Mouse (Mus musculus) urinary bladder, adult 18-20 months (tissue): ENCODE measurements around the gene Cwc27.
A peak's percentile ranks its signal among the peaks of the same experiment; 100 is the strongest.

ENCODE experiments used
- DNase-seq, 2 experiments: peaks; one replicate each; pipeline ENCODE4 v3.0.0; 2022; ENCODE audit warnings: low spot score in 2 of 2, mixed read lengths in 2 of 2

Cwc27 gene

DNA sequence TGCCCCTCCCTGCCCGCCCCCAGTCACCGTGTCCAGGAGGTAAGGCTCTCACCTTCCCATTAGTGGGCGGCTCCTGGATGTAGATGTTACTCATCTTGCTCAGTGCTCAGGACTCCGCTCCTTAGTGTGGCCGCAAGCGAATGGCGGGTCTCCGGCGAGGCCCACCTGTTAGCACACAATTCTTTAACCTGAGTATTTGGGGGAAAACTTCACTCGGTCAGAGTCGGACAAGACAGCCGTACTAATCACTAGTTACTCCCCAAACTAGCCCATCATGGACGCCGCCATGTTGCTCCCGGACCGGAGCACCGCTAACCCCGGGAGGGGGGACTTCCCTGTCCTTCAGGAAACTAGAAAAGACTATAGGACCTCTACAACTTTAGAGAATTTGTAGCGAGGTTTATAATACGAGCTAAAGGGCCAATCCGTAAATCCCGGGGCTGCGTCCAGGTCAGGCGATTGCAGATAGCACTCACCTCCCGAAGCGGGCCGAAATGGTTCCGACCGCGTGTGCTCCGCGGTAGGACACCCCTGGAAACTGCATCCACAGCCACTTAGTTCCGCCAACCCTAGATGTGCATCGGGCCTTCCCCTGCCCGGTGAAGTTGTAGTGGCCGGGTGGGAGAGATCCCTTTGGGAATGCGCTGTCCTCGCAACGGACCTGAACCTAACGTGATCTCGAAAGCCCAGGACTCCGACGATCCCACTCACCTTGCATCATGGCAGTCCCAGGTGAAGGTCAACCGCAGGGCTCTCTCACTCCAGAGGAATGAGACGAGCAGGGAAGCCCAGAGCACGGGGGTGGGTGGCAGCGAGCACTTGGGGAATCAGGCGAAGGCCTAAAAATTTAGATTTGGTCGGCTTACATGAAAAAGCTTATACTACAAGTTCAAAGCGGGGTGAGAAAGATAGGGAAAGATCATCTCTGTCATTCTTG lies at the start of gene Cwc27:
Gene Cwc27 (minus strand): TSS at position 508 of the 937 bp plus-strand sequence.
- DNase-seq: peak; percentile 73 to 81

GRCm38 (mm10) chr13:104866726-104867125 lies 49.8 kb upstream of the Cwc27 start:
- no peak for DNase-seq

GRCm38 (mm10) chr13:104863127-104863979 lies 46.4 kb upstream of the Cwc27 start, which contains the start of gene Shisal2b:
Shisal2b (minus strand) TSS chr13:104863893.
- peak in 1 of 2 experiments; percentile 16 for DNase-seq

GRCm38 (mm10) chr13:104853645-104854044 lies 36.7 kb upstream of the Cwc27 start:
- DNase-seq: no peak

- DNase-seq: no peak
Observed at GRCm38 (mm10) chr13:104843295-104844089, 26.6 kb upstream of the Cwc27 start.

DNA sequence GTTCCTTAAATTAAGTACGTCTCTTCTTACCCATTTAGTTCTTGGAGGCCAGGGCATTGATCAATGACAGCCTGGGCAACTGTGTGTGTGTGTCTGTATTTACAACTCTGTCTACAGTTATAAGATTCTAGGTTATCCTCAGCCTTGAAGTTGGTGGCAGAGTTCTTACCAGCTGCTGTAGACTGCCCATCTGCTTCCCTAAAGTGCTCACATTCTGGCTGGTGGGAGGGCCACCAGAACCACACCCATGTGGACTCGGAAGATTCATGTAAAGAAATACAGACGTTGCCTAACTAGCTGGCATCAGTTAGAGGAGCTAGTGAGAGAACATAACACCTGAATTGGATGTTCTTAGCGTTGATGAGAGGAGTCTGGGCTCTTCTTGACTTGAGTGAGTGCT lies 25.0 kb upstream of the Cwc27 start:
- DNase-seq: no peak

- no peak for DNase-seq
Observed at GRCm38 (mm10) chr13:104837628-104838027, 20.7 kb upstream of the Cwc27 start.

DNA sequence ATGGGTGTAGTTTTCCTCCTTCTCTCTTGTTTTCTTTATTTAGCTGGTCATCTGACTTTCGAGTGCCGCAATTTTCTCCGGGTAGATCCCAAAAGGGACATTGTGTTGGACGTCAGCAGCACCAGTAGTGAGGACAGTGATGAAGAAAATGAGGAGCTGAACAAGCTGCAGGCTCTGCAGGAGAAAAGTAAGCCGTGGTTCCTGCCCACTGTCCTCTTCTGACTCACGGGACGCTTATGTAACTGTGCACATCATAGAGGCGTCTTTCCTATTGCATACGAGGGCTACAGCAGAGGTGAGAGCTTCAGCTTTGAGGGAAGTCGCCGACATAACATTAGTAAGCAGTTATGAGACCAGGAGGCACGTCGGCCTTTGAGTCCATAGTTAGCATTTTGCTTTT lies 15.9 kb upstream of the Cwc27 start:
- no peak for DNase-seq

- no peak for DNase-seq
Observed at GRCm38 (mm10) chr13:104825470-104825869, 8.5 kb upstream of the Cwc27 start.

DNA sequence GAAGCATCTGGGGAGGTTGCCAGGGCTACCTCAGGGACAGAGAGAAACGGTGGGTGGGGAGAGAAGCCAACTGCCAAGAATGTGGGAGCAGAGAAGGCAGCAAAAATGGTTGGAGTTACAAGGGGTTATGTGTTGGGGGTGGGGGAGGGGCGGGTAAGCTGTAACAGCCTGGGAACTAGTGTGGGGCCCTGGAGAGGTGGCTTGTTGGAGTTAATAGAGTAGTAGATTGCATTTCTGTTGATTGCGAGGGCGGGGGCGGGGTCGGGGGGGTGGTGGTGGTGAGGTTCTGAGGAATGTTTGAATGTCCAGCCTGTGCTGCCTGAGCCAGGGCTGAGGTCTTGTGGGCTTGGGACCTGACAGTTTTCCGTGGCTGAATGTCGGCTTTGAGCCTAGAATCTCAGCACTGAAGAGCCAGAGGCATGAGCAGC lies 5.5 kb upstream of the Cwc27 start:
- no peak for DNase-seq

- no peak for DNase-seq
Observed at GRCm38 (mm10) chr13:104821908-104822307, 5.0 kb upstream of the Cwc27 start.

- no peak for DNase-seq
Observed at GRCm38 (mm10) chr13:104821192-104821591, 4.2 kb upstream of the Cwc27 start.

DNA sequence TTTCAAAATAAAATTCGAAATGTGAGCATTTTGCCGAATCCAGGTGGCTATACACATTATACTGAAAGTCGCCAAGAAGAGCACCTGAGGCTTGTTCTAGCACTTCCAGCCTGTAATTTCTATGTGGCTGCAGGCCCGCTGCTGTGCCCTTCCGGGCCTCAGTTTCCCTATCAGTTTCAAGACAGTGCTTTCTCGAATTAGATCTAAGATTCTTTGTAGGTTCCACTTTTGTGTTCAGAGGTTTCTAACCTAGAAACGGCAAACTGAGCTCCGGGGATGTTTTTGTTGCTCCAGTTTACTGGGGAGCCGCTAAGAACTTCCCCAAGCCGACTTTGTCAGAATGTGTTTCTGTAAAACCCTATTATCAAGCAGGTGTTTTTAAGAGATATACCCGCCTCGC lies 754 bp upstream of the Cwc27 start:
- DNase-seq: no peak

- no peak for DNase-seq
Observed at GRCm38 (mm10) chr13:104816270-104816634, 690 bp downstream of the Cwc27 start.

GRCm38 (mm10) chr13:104805681-104806080 lies 11.3 kb downstream of the Cwc27 start:
- DNase-seq: no peak

DNA sequence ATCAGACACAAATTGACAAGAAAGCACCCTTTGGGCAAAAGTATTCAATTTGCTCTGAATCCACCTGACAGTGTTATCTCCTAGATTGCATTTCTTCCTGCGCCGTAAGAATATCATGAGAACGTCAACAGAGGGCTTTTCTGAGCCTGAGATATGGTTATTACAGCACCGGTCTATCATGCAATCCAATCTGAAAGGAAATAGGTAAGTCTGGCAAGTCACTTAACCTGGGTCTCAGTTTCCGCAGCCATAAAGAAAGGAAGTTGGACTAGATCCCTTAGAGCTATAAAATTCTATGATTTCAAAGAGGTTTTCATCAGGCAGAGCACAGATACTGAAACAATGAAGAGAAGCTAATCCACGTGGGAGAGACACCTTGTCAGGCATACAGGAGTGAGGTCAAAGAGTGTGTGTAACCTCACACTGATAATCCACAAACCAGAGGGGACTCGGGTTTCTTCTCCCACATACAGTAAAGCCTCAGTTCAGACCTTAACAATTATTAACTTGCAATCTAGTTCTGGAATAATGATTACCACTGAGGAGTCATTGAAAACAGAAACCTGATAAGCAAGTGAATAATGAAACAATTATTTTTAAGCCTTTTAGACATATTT lies 17.3 kb downstream of the Cwc27 start:
- DNase-seq: no peak

DNA sequence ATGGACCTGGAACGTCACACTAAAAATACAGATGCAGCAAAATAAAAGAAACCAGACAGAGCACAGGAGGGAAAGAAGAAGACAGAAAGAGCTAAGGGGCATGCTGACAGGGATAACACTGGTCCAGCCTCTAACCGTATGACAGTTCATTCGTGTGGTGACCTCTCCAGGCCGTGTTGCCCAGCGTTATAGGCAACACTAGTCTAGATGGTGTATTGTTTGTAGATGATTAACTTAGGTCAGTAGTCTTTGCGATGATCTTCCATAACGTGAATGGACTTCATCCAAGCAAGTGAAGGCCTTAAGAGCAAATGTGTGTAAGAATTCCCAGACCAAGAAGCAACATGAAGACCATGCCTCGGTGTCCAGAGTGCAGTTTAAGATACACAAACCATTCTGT lies 17.9 kb downstream of the Cwc27 start:
- DNase-seq: no peak

DNA sequence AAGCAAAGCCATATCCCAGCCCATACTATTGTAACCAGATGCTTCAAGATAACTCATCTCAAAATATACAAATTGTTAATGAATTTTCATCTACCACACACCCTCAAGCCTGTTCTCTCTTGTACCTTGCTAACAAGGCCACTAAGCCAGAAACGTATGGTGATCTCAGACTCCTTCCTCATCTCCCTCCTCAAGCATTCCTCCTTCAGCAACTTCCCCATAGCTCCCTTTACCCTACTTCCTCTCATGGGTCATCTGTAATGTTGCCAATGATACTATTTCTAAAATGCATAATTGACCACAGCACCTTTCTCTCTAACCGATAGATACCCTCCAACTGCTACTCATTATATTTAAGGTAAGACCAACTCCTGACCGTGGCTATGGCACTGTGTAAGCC lies 22.5 kb downstream of the Cwc27 start:
- no peak for DNase-seq

- DNase-seq: no peak
Observed at GRCm38 (mm10) chr13:104792184-104792583, 24.8 kb downstream of the Cwc27 start, which contains the start of gene Srek1ip1. Srek1ip1 (plus strand) TSS chr13:104792484.

GRCm38 (mm10) chr13:104789663-104790062 lies 27.3 kb downstream of the Cwc27 start:
- no peak for DNase-seq

DNA sequence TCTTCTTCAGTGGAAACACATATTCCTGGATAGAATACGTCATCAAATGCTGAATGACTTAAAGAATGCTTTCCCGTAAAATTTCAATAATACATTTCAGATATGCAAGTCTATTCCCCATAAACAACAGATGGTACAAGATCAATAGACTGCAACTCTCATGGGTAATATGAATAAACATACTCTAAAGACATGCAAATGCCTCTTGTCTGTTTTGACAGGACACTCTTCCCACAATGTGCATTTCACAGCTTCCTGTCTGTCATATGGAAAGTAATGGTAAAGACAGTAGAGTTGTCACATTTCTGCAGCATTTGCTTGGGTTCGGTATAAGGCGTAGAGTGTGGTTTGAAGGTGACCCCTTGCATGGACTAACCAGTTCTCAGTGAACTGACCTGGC lies 29.7 kb downstream of the Cwc27 start:
- DNase-seq: no peak
